Mouse (Mus musculus): Measurements from ENCODE around the gene Mustn1.
A peak's percentile ranks its signal among the peaks of the same experiment; 100 is the strongest.

The Mustn1 gene

GRCm38 (mm10) chr14:30879794-30880193, 794 bp downstream of the Mustn1 start:
- no peak for DNase-seq (ENCODE audit: low read depth, low spot score)

- DNase-seq (ENCODE audit: low read depth, low spot score) = no peak
These were observed 1.3 kb downstream of the Mustn1 start for GRCm38 (mm10) chr14:30880251-30880650.

GRCm38 (mm10) chr14:30880811-30881717, 2.1 kb downstream of the Mustn1 start:
- peak; percentile 32 for DNase-seq (ENCODE audit: low read depth, low spot score)

GRCm38 (mm10) chr14:30881718-30882108, 2.7 kb downstream of the Mustn1 start:
- no peak for DNase-seq (ENCODE audit: low read depth, low spot score)

GRCm38 (mm10) chr14:30885298-30885697, 6.3 kb downstream of the Mustn1 start:
- DNase-seq (ENCODE audit: low read depth, low spot score) = no peak

GRCm38 (mm10) chr14:30886204-30886603, 7.2 kb downstream of the Mustn1 start, which contains the start of gene Itih4:
Itih4 (plus strand) TSS chr14:30886476.
- no peak for DNase-seq (ENCODE audit: low read depth, low spot score)

GRCm38 (mm10) chr14:30888271-30888732, 9.3 kb downstream of the Mustn1 start:
- no peak for DNase-seq (ENCODE audit: low read depth, low spot score)

GRCm38 (mm10) chr14:30899972-30900371, 21.0 kb downstream of the Mustn1 start:
- DNase-seq (ENCODE audit: low read depth, low spot score) = no peak

- DNase-seq (ENCODE audit: low read depth, low spot score) = no peak
These were observed 23.6 kb downstream of the Mustn1 start for GRCm38 (mm10) chr14:30902628-30903027.

- no peak for DNase-seq (ENCODE audit: low read depth, low spot score)
These were observed 24.0 kb downstream of the Mustn1 start for GRCm38 (mm10) chr14:30903036-30903435.

- no peak for DNase-seq (ENCODE audit: low read depth, low spot score)
These were observed 25.3 kb downstream of the Mustn1 start for GRCm38 (mm10) chr14:30904307-30904706.

- DNase-seq (ENCODE audit: low read depth, low spot score) = no peak
These were observed 27.0 kb downstream of the Mustn1 start for GRCm38 (mm10) chr14:30906001-30906400.

GRCm38 (mm10) chr14:30907814-30908265, 28.8 kb downstream of the Mustn1 start:
- no peak for DNase-seq (ENCODE audit: low read depth, low spot score)

- DNase-seq (ENCODE audit: low read depth, low spot score) = no peak
These were observed 32.1 kb downstream of the Mustn1 start for GRCm38 (mm10) chr14:30911141-30911540.

GRCm38 (mm10) chr14:30912641-30913040, 33.6 kb downstream of the Mustn1 start:
- DNase-seq (ENCODE audit: low read depth, low spot score) = no peak

- no peak for DNase-seq (ENCODE audit: low read depth, low spot score)
These were observed 34.4 kb downstream of the Mustn1 start for GRCm38 (mm10) chr14:30913404-30913803.

- DNase-seq (ENCODE audit: low read depth, low spot score) = no peak
These were observed 37.5 kb downstream of the Mustn1 start for GRCm38 (mm10) chr14:30916516-30916915.

GRCm38 (mm10) chr14:30922053-30922670, 43.2 kb downstream of the Mustn1 start:
- DNase-seq (ENCODE audit: low read depth, low spot score) = no peak

GRCm38 (mm10) chr14:30923375-30924105, 44.5 kb downstream of the Mustn1 start, which contains the start of gene Itih3:
Itih3 (minus strand) TSS chr14:30923760.
- no peak for DNase-seq (ENCODE audit: low read depth, low spot score)

GRCm38 (mm10) chr14:30925492-30925891, 46.5 kb downstream of the Mustn1 start:
- no peak for DNase-seq (ENCODE audit: low read depth, low spot score)

- no peak for DNase-seq (ENCODE audit: low read depth, low spot score)
These were observed 51.4 kb downstream of the Mustn1 start for GRCm38 (mm10) chr14:30930386-30930785.

All from CD4-positive, CD25-positive, alpha-beta regulatory T cell, adult 2 months (primary cell).